Comparison of ENCODE assay signal across 15 mouse cellular contexts in genomic region chr1:135768400-135768799, GRCm38 (mm10). TPM values are rescaled to one million over a fixed set of nuclear protein-coding genes. Genes with fewer than 3 reads are reported as not detected.
DNase-seq lines count a peak whose midpoint lies in the region; ATAC-seq and TF ChIP-seq lines count a peak whose summit lies in the region.
"Had no signal": no experiment of that assay in that cellular context is flagged by ENCODE, and none has a peak within 500 bp of the region (broad histone marks: within the 10 kb centered on the region; RNA-seq: fewer than 3 reads in every experiment).

No protein-coding gene starts in this region.

- H3K9ac ChIP-seq in kidney, embryonic 16.5 days (replicated peaks; ENCODE audit: low read length) = no peak overlapping the region
- H3K9ac ChIP-seq in CH12.LX (ENCODE audit: insufficient read depth, low read depth) = peak overlapping the region; percentile 98; the same call in 1 of the 2 replicates
- H3K9ac ChIP-seq in limb, embryonic 14.5 days (ENCODE audit: low read depth, low read length, severe bottlenecking) = no peak overlapping the region
- no peak overlapping the region for H3K9ac ChIP-seq in forebrain, embryonic 11.5 days (ENCODE audit: low read length)
- H3K9ac ChIP-seq in forebrain, embryonic 12.5 days = no peak overlapping the region

- peak overlapping the region; percentile 84 for H3K4me2 ChIP-seq in kidney, embryonic 16.5 days (replicated peaks; ENCODE audit: low read depth, low read length)
- peak overlapping the region; percentile 39; the same call in 1 of the 2 replicates for H3K4me2 ChIP-seq in CH12.LX (ENCODE audit: insufficient read depth, low read depth, poor library complexity, severe bottlenecking)
- H3K4me2 ChIP-seq in limb, embryonic 14.5 days (replicated peaks; ENCODE audit: low read depth, low read length, severe bottlenecking) = peak overlapping the region; percentile 91; the same call in 1 of the 2 replicates
- H3K4me2 ChIP-seq in forebrain, embryonic 11.5 days (ENCODE audit: low read depth, low read length, severe bottlenecking) = no peak overlapping the region
- no peak overlapping the region for H3K4me2 ChIP-seq in forebrain, embryonic 12.5 days

- peak overlapping the region; percentile 70; the same call in 1 of the 2 replicates for H3K4me3 ChIP-seq in heart, embryonic 10.5 days
- peak overlapping the region; percentile 74 for H3K4me3 ChIP-seq in kidney, embryonic 16.5 days (ENCODE audit: low read length)
- H3K4me3 ChIP-seq in CH12.LX (replicated peaks in 1 of 3; ENCODE audit: low read depth in 2 of 3, low read length in 2 of 3, poor library complexity in 1 of 3) = peak overlapping the region; percentile 93 to 98 (median 95)
- H3K4me3 ChIP-seq in limb, embryonic 14.5 days (replicated peaks; ENCODE audit: low read length) = no peak overlapping the region
- no peak overlapping the region for H3K4me3 ChIP-seq in forebrain, embryonic 11.5 days (ENCODE audit: low read depth, low read length)
- H3K4me3 ChIP-seq in forebrain, embryonic 12.5 days (replicated peaks) = no peak overlapping the region

- ATAC-seq in kidney, embryonic 16.5 days (ENCODE audit: low FRiP score, low TSS enrichment) = no peak
- no peak for ATAC-seq in limb, embryonic 14.5 days (ENCODE audit: low FRiP score, low read depth)
- no peak for ATAC-seq in forebrain, embryonic 11.5 days (replicated peaks; ENCODE audit: low FRiP score)
- ATAC-seq in forebrain, embryonic 12.5 days (ENCODE audit: low FRiP score) = no peak

- peaks cover 35% of the 10 kb centered on the region for H3K79me2 ChIP-seq in CH12.LX (replicated peaks; ENCODE audit: control insufficient read depth, extremely low read depth, insufficient read depth, poor library complexity, severe bottlenecking)

- WGBS in heart, embryonic 10.5 days = 54% methylated on average over 2 of the region's 2 CpGs
- WGBS in kidney, embryonic 16.5 days = 92% methylated on average over 2 of the region's 2 CpGs
- 81% methylated on average over 2 of the region's 2 CpGs for WGBS in limb, embryonic 14.5 days
- WGBS in forebrain, embryonic 11.5 days = 84% methylated on average over 2 of the region's 2 CpGs
- 97% methylated on average over 2 of the region's 2 CpGs for WGBS in forebrain, embryonic 12.5 days

- TF ChIP-seq EP300 in CH12.LX (IDR thresholded peaks at IDR 0.05; ENCODE audit: low read length) = no peak

- H3K36me3 ChIP-seq in heart, embryonic 10.5 days = peaks cover 24% of the 10 kb centered on the region
- peaks cover 15% of the 10 kb centered on the region; the same call in 1 of the 2 replicates for H3K36me3 ChIP-seq in kidney, embryonic 16.5 days (ENCODE audit: insufficient read depth, low read length)
- peaks cover 34 to 47% of the 10 kb centered on the region in 2 experiments for H3K36me3 ChIP-seq in CH12.LX (replicated peaks in 1 of 2; ENCODE audit: control insufficient read depth in 1 of 2, insufficient read depth in 1 of 2, low read length in 1 of 2)
- H3K36me3 ChIP-seq in limb, embryonic 14.5 days (ENCODE audit: control insufficient read depth, insufficient read depth, low read length) = peaks cover 25% of the 10 kb centered on the region
- H3K36me3 ChIP-seq in forebrain, embryonic 11.5 days (ENCODE audit: control insufficient read depth, insufficient read depth, low read length) = no peaks in the 10 kb centered on the region; the same call in 1 of the 2 replicates
- no peaks in the 10 kb centered on the region for H3K36me3 ChIP-seq in forebrain, embryonic 12.5 days (replicated peaks)

- in situ Hi-C loops in CH12.LX (cut with MboI; ENCODE audit: low pct_ligation_motif_present, low pct_unique_long_range_greater_than_20kb, low sequenced_read_pairs) = loop anchor here (10.0 kb wide), 1 partner anchor 366 kb away; the partner anchor contains the start of gene Kif21b

- peaks cover 86% of the 10 kb centered on the region for H3K4me1 ChIP-seq in heart, embryonic 10.5 days
- peaks cover 79% of the 10 kb centered on the region for H3K4me1 ChIP-seq in kidney, embryonic 16.5 days (ENCODE audit: insufficient read depth, low read length)
- peaks cover 18 to 49% of the 10 kb centered on the region in 2 experiments for H3K4me1 ChIP-seq in CH12.LX (ENCODE audit: control insufficient read depth in 1 of 2, insufficient read depth in 2 of 2)
- H3K4me1 ChIP-seq in limb, embryonic 14.5 days (ENCODE audit: control insufficient read depth, insufficient read depth, low read length) = peaks cover 29% of the 10 kb centered on the region
- peaks cover 4% of the 10 kb centered on the region; the same call in 1 of the 2 replicates for H3K4me1 ChIP-seq in forebrain, embryonic 11.5 days (replicated peaks; ENCODE audit: control insufficient read depth, insufficient read depth, low read length)
- peaks cover 23% of the 10 kb centered on the region for H3K4me1 ChIP-seq in forebrain, embryonic 12.5 days

- dilution Hi-C loops in CH12.LX (cut with MboI; ENCODE audit: extremely low pct_ligation_motif_present, extremely low pct_unique_long_range_greater_than_20kb, low sequenced_read_pairs) = no loop called here

- H3K27ac ChIP-seq in heart, embryonic 10.5 days = no peak overlapping the region
- no peak overlapping the region for H3K27ac ChIP-seq in kidney, embryonic 16.5 days (ENCODE audit: low read length)
- no peak overlapping the region for H3K27ac ChIP-seq in CH12.LX (ENCODE audit: insufficient read depth, low read depth)
- no peak overlapping the region for H3K27ac ChIP-seq in limb, embryonic 14.5 days (replicated peaks; ENCODE audit: low read depth, low read length)
- no peak overlapping the region for H3K27ac ChIP-seq in forebrain, embryonic 11.5 days (ENCODE audit: low read depth, low read length)
- no peak overlapping the region for H3K27ac ChIP-seq in forebrain, embryonic 12.5 days
- H3K27ac ChIP-seq: heart, adult 2 months had no signal

- no peak for TF ChIP-seq CTCF in CH12.LX (conservative IDR thresholded peaks at IDR 0.05 in 1 of 2, IDR thresholded peaks at IDR 0.05 in 1 of 2; ENCODE audit: low read depth in 2 of 2, low read length in 2 of 2)

- DNase-seq in heart, embryonic 10.5 days (ENCODE audit: low spot score) = no peak
- no peak for DNase-seq in heart, postnatal 14 days
- DNase-seq in kidney, adult 11 months = no peak
- no peak for DNase-seq in CH12.LX (ENCODE audit: extremely low read depth)
- no peak for DNase-seq in limb, embryonic 14.5 days (ENCODE audit: low spot score)
- no peak for DNase-seq in forebrain, embryonic 11.5 days (ENCODE audit: low spot score)
- DNase-seq: B cell, adult 2 months; cerebellum, adult 9-10 months; heart, adult 2 months; right cerebral cortex, postnatal 14 days; thymus, postnatal 36 days had no signal

- intact Hi-C loops in heart, postnatal 14 days (cut with DNase I) = no loop called here

- no peak for TF ChIP-seq RAD21 in CH12.LX (IDR thresholded peaks at IDR 0.05; ENCODE audit: low read depth, low read length)

- H3K27me3 ChIP-seq in heart, embryonic 10.5 days (ENCODE audit: insufficient read depth, poor library complexity, severe bottlenecking) = no peaks in the 10 kb centered on the region
- no peaks in the 10 kb centered on the region for H3K27me3 ChIP-seq in kidney, embryonic 16.5 days (ENCODE audit: insufficient read depth, low read length)
- no peaks in the 10 kb centered on the region for H3K27me3 ChIP-seq in CH12.LX (replicated peaks)
- no peaks in the 10 kb centered on the region for H3K27me3 ChIP-seq in limb, embryonic 14.5 days (ENCODE audit: control insufficient read depth, insufficient read depth, low read length)
- H3K27me3 ChIP-seq in forebrain, embryonic 11.5 days (ENCODE audit: control insufficient read depth, insufficient read depth, low read length) = no peaks in the 10 kb centered on the region; the same call in 1 of the 2 replicates
- H3K27me3 ChIP-seq in forebrain, embryonic 12.5 days = peaks cover 26% of the 10 kb centered on the region

- TF ChIP-seq POLR2A in CH12.LX (IDR thresholded peaks at IDR 0.05; ENCODE audit: low read depth, low read length) = no peak
- TF ChIP-seq POLR2A in limb, embryonic 14.5 days (IDR thresholded peaks at IDR 0.05; ENCODE audit: borderline replicate concordance, extremely low read depth, insufficient read depth, insufficient read length) = no peak

- no peaks in the 10 kb centered on the region for H3K9me3 ChIP-seq in heart, embryonic 10.5 days
- no peaks in the 10 kb centered on the region for H3K9me3 ChIP-seq in kidney, embryonic 16.5 days (ENCODE audit: low read length)
- no peaks in the 10 kb centered on the region for H3K9me3 ChIP-seq in CH12.LX (replicated peaks; ENCODE audit: low read length)
- no peaks in the 10 kb centered on the region for H3K9me3 ChIP-seq in limb, embryonic 14.5 days (ENCODE audit: control insufficient read depth, low read length)
- H3K9me3 ChIP-seq in forebrain, embryonic 11.5 days (ENCODE audit: control insufficient read depth, low read length) = no peaks in the 10 kb centered on the region
- H3K9me3 ChIP-seq in forebrain, embryonic 12.5 days = no peaks in the 10 kb centered on the region

RNA-seq across cellular contexts. Expression of gene Phlda3, which starts 2.5 kb away (rescaled TPM):
- 63.2 and 65.3 TPM in 2 replicates for polyA plus RNA-seq in heart, embryonic 10.5 days (2016; fragmentation: Nextera tagmentation; extraction: Ambion mirVana)
- 10 to 100 TPM; 17.2 to 18.4 TPM for total RNA-seq in heart, postnatal 14 days (2021)
- polyA plus RNA-seq in kidney, embryonic 16.5 days (2015; fragmentation: Nextera tagmentation; extraction: Ambion mirVana) = 79.6 and 87.5 TPM in 2 replicates
- 76.8 and 98.1 TPM in 2 replicates for total RNA-seq in CH12.LX (2012; rRNA removed)
- total RNA-seq in CH12.LX (2014; rRNA removed) = 45.6 and 49.5 TPM in 2 replicates
- polyA plus RNA-seq in CH12.LX (2012; ENCODE audit: insufficient read length, low read depth) = 34.9 and 37.5 TPM in 2 replicates
- polyA plus RNA-seq in limb, embryonic 14.5 days (2012; rRNA removed) = 60.6 and 69.1 TPM in 2 replicates
- 85.1 and 87.4 TPM in 2 replicates for polyA plus RNA-seq in limb, embryonic 14.5 days (2014; fragmentation: Nextera tagmentation; extraction: Ambion mirVana)
- polyA plus RNA-seq in forebrain, embryonic 11.5 days (2014; fragmentation: Nextera tagmentation; extraction: Ambion mirVana) = 21.5 and 24.2 TPM in 2 replicates
- polyA plus RNA-seq in forebrain, embryonic 12.5 days (2016; fragmentation: Nextera tagmentation; extraction: Ambion mirVana) = 14.8 and 16.9 TPM in 2 replicates

RNA-seq across cellular contexts. Expression of gene Tnni1, which starts 10.8 kb away (rescaled TPM):
- 2,290 and 3,821 TPM in 2 replicates for polyA plus RNA-seq in heart, embryonic 10.5 days (2016; fragmentation: Nextera tagmentation; extraction: Ambion mirVana)
- total RNA-seq in heart, postnatal 14 days (2021) = 10 to 100 TPM; 18.6 to 29.4 TPM
- 21.9 and 23.5 TPM in 2 replicates for polyA plus RNA-seq in kidney, embryonic 16.5 days (2015; fragmentation: Nextera tagmentation; extraction: Ambion mirVana)
- total RNA-seq in CH12.LX (2012; rRNA removed) (1.5 and 1.6 TPM in 2 replicates), CH12.LX (2014; rRNA removed) (5.5 and 6.9 TPM in 2 replicates)
- polyA plus RNA-seq in CH12.LX (2012; ENCODE audit: insufficient read length, low read depth) = 3.5 and 4.2 TPM in 2 replicates
- 349 and 357 TPM in 2 replicates for polyA plus RNA-seq in limb, embryonic 14.5 days (2012; rRNA removed)
- 300 and 419 TPM in 2 replicates for polyA plus RNA-seq in limb, embryonic 14.5 days (2014; fragmentation: Nextera tagmentation; extraction: Ambion mirVana)
- 0.65 and 1.1 TPM in 2 replicates for polyA plus RNA-seq in forebrain, embryonic 11.5 days (2014; fragmentation: Nextera tagmentation; extraction: Ambion mirVana)
- polyA plus RNA-seq in forebrain, embryonic 12.5 days (2016; fragmentation: Nextera tagmentation; extraction: Ambion mirVana) = 0.85 and 1.4 TPM in 2 replicates
- total RNA-seq: megakaryocyte progenitor cell, adult 5-6 weeks; monocyte, adult 5-6 weeks had no signal

RNA-seq across cellular contexts. Expression of gene Csrp1, which starts 48.5 kb away (rescaled TPM):
- polyA plus RNA-seq in heart, embryonic 10.5 days (2016; fragmentation: Nextera tagmentation; extraction: Ambion mirVana) = 202 and 238 TPM in 2 replicates
- 10 to 100 TPM; 60.3 to 66.0 TPM for total RNA-seq in heart, postnatal 14 days (2021)
- polyA plus RNA-seq in kidney, embryonic 16.5 days (2015; fragmentation: Nextera tagmentation; extraction: Ambion mirVana) = 141 and 157 TPM in 2 replicates
- total RNA-seq in CH12.LX (2012; rRNA removed) = 50.7 and 54.3 TPM in 2 replicates
- total RNA-seq in CH12.LX (2014; rRNA removed) = 44.7 and 49.4 TPM in 2 replicates
- 45.9 and 52.5 TPM in 2 replicates for polyA plus RNA-seq in CH12.LX (2012; ENCODE audit: insufficient read length, low read depth)
- polyA plus RNA-seq in limb, embryonic 14.5 days (2012; rRNA removed) = 120 and 123 TPM in 2 replicates
- 95.6 and 102 TPM in 2 replicates for polyA plus RNA-seq in limb, embryonic 14.5 days (2014; fragmentation: Nextera tagmentation; extraction: Ambion mirVana)
- polyA plus RNA-seq in forebrain, embryonic 11.5 days (2014; fragmentation: Nextera tagmentation; extraction: Ambion mirVana) = 37.1 and 39.1 TPM in 2 replicates
- 31.6 and 33.9 TPM in 2 replicates for polyA plus RNA-seq in forebrain, embryonic 12.5 days (2016; fragmentation: Nextera tagmentation; extraction: Ambion mirVana)

RNA-seq across cellular contexts. Expression of gene Lad1, which starts 50.0 kb away (rescaled TPM):
- polyA plus RNA-seq in heart, embryonic 10.5 days (2016; fragmentation: Nextera tagmentation; extraction: Ambion mirVana) = 3.3 and 6.8 TPM in 2 replicates
- total RNA-seq in heart, postnatal 14 days (2021) = 1 to 10 TPM; 4.9 to 6.0 TPM
- polyA plus RNA-seq in kidney, embryonic 16.5 days (2015; fragmentation: Nextera tagmentation; extraction: Ambion mirVana) = 29.1 and 30.8 TPM in 2 replicates
- total RNA-seq in CH12.LX (2012; rRNA removed) (0.13 TPM in 1 of 2 replicates, not detected in the other), CH12.LX (2014; rRNA removed) (0.24 TPM in 1 of 2 replicates, not detected in the other)
- 0.17 and 0.25 TPM in 2 replicates for polyA plus RNA-seq in CH12.LX (2012; ENCODE audit: insufficient read length, low read depth)
- polyA plus RNA-seq in limb, embryonic 14.5 days (2012; rRNA removed) = 10.9 and 12.2 TPM in 2 replicates
- polyA plus RNA-seq in limb, embryonic 14.5 days (2014; fragmentation: Nextera tagmentation; extraction: Ambion mirVana) = 20.9 and 25.9 TPM in 2 replicates
- 0.47 and 0.65 TPM in 2 replicates for polyA plus RNA-seq in forebrain, embryonic 11.5 days (2014; fragmentation: Nextera tagmentation; extraction: Ambion mirVana)
- 0.84 and 0.87 TPM in 2 replicates for polyA plus RNA-seq in forebrain, embryonic 12.5 days (2016; fragmentation: Nextera tagmentation; extraction: Ambion mirVana)
- total RNA-seq: megakaryocyte progenitor cell, adult 5-6 weeks; monocyte, adult 5-6 weeks had no signal

Comparison
In these comparisons a context has a peak if more than half of its experiments do, and no peak if none do; other contexts are left out.
1. H3K4me3 ChIP-seq: peak in heart, embryonic 10.5 days (single experiment), kidney, embryonic 16.5 days (single experiment) and CH12.LX (3 of 3); none in limb, embryonic 14.5 days (single experiment), forebrain, embryonic 11.5 days (single experiment) and forebrain, embryonic 12.5 days (single experiment).
2. H3K4me2 ChIP-seq: peak in kidney, embryonic 16.5 days (single experiment), CH12.LX (single experiment) and limb, embryonic 14.5 days (single experiment); none in forebrain, embryonic 11.5 days (single experiment) and forebrain, embryonic 12.5 days (single experiment).
3. RNA of gene Tnni1, which starts 10.8 kb away (polyA plus RNA-seq): 2,290 to 3,821 TPM in heart, embryonic 10.5 days and 300 to 419 TPM in limb, embryonic 14.5 days; 21.9 to 23.5 TPM in kidney, embryonic 16.5 days, 3.5 to 4.2 TPM in CH12.LX, 0.85 to 1.4 TPM in forebrain, embryonic 12.5 days and 0.65 to 1.1 TPM in forebrain, embryonic 11.5 days; every median in the first group is over 10 times any median in the second.